Mouse (Mus musculus) cerebellum, postnatal 36 days (tissue): ENCODE data around the gene Rapgef2.
A peak's percentile ranks its signal among the peaks of the same experiment; 100 is the strongest.

Source experiments
- DNase-seq, 2 experiments: peaks; one replicate each; pipeline ENCODE4 v3.0.0; 2021 to 2022; ENCODE audit warnings: mixed read lengths in 2 of 2

Gene Rapgef2

DNA sequence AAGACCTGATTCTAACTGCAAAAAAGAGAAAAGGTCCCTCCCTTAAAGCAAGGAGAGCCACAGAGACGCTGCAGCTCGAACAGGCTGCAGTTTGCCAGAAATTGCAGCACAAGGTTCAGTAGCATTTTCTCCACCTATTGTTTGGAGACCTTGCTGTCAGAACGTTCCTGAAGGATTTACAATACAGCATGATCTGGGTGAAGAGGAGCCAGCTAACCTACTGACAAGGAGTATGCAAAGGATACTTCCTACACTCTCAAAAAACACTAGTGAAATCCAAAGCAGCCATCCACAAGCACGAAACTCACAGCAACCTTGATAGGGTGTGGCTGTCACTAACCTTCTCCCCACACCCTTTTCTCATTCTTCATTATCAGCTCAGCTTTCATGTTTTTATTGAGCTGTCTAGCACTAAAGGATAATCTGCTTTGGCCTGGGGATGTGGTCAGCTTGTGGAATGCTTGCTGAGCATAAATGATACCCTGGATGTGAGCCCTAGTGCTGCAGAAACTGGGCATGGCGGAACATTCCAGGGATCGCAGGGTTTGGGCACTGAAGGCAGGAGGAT, 124.4 kb downstream of the Rapgef2 start:
- DNase-seq = peak in 1 of 2 experiments; percentile 55

DNA sequence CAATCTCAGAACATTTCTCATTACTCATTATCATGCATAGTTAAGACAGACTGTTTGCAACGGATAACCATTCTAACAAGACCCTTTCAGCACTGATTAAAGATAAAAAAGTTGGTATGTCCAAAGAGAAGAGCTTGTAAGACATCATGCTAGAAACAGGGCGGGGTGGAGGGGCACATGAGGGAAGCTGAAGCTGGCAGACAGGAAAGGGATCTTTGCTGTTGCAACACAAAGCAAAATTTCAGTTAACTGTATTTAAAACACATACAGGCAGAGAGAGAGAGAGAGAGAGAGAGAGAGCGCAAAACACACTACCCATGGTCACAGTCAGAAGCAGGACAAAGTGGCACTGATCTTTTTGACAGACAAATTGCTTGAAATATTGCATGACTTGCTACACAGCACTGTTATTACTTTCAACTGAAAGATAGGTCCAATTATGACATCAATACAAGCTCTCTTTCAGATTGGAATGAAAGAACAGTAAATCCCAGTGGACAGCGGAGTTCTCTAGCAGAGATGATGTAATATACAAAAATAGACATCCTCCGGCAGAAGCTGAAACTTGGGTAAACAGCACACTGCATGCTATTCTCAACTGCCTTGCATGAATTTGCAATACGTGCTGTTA, 125.1 kb downstream of the Rapgef2 start:
- peak in 1 of 2 experiments; percentile 46 for DNase-seq

DNA sequence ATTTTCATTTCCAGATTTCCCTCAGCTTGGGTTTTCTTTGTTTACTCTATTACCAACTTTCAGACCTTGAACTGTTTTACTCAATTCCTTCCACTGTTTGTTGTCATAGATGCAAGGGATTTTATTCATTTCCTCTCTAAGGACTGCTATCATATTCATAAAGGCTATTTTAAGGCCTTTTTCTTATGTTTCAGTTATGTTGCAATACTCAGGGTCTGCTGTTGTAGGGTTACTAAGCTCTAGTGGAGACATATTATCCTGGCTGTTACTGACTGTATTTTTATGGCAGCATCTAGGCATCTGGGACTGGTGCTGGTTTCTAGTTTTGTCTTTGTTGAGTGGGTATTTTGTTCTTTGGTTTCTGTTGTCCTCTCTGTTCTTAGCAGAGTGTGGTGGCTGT, 128.1 kb downstream of the Rapgef2 start:
- no peak for DNase-seq

DNA sequence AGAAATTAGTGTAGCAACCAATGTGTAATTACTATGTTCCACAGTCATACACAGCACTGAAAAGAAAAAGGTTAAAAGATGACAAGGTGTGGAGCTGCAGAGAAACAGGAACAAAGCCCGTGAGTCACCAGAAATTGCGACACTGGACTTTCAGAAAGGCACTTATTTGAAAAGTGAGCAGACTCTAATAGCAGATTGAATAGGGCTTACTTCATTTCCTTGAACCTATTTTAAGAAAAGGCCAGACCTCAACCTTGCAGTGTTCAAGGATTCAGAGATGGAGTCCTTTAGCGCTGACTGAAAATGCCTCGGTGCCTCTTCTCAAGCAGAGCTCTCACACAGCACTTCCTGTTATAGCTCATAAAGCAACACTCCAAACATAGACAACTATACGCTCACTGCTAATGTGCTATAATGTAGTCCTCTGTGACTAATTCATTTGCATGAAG, 133.3 kb downstream of the Rapgef2 start:
- no peak for DNase-seq

DNA sequence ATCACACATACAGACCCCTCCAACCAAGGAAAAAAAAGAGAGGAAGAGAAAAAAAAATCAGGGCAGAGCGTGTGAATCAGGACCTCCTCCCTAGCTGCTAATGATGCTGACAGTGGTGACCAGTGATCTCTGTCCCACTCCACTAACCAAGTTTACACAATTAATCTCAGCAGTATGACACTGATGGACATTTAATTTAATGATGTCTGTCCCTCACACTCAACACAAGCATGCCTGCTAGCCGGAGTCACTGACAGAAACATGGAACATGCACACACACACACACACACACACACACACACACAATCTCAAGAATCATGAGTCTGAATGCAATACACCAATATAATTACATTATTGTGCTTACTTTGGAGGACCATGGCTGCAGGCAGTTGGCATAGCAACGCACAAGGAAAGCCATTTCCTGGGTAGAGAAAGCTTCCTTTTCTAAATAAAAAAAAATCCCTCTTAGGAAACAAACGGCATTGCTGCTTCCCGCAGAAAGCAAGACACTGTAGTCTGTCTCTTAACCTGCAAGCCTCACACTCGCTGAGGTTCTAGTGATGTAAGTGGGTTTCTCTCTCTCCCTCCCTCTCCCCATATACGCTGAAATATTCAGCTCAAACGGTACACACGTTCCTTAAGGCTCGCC, 140.8 kb downstream of the Rapgef2 start:
- peak in 1 of 2 experiments; percentile 62 for DNase-seq

DNA sequence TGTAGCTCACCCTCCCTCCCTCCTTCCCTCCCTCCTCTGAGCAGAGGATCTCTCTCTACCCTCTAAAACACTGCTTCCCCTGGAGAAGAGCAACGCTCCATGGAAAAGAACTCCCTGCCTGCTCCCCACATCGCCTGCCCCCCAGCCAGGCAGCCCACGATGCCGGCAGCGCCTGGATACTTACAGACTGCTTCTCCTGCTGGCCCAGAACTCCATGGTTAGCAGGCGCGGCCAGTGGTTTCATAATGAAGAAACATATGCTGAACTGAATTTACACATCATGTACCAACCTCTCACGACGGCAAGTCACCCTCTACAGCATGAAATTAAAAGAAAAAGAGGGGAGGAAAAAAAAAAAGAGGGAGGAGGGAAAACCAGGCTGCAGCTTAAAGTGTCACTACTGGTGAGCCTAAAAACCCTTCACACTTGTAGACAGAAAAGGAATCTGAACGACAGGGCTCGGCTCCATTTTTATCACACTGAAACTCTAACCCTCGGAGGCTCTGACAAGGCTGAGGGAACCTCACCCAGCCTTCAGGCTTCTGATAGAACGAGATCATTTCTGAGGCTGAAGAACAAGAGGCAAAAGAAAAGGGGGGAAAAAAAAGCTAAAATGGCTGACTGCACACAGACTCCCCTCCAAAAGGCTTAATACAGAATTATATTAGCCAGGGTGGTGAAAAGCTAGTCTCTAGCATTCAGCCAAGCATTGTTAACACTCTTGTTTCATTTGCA, 141.5 kb downstream of the Rapgef2 start:
- DNase-seq = peak; percentile 47 to 65

DNA sequence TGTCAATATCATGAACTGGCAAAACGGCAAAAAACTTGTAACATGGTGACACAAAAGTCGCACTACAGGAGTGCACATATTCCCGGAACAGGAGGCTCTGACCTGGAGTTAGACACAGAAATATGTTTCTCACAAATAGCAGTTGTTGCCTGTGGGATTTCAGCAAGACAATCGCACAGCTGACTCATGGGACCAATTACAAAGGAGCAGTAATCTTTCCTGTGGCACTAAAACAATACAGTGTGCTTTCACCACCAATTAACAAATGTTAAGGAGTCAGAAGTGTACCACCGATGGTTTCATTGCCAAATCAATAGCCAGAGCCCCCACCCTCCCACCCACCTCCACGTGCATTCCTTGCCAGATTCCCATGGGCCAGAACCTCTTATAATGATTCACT, 142.2 kb downstream of the Rapgef2 start:
- no peak for DNase-seq

DNA sequence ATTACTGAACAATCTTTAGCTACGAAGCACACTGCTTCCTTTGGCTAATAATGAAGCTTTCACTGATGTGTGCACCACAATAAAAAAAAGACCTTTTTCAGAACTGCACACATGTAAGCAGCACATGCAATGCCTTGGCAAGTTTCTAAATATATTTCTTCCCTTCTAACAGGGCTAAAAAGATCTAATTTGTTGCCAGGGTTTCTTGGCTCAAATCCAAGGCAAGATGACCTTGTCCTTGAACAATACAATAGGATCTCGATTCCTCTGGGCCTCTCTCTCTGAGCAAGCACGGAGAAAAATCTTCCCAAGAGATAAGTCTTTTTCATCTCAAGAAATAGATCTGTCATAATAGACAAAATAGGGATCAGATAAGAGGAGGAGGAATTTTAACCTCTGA, 147.1 kb downstream of the Rapgef2 start:
- DNase-seq = no peak

DNA sequence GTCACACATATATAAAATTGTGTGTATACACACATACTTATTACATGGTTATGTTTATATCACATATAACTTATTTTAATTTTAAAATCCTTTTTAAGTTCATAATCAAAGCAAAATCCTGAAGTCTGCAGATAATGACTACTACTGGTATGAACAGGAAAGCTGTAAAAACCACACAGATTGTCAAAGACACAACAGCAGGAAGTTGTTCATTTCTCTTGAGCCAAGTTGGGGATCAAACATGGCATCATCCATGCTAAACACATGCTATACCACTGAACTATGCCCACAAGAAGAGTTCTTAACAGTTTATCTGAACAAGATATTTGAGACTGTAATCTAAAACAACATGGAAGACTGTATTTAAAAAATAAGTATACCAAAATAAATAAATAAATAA, 147.7 kb downstream of the Rapgef2 start:
- no peak for DNase-seq

DNA sequence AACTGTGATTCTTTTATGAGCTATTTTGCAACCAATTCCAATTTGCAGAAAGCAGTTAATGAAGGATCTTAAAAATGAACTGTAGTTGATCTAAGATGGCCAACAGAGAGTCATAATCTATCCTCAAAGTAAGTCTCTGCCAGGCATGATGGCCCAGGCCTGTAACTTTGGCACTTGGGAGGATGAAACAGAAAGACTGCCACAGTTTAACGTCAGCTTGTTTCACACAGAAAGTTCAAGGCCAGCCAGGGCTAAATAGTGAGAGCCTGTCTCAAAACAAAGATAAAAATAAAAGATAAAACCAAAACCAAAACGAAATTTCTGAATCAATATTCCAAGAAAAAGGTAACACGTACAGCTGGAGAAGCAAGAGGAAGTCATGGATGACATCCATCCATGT, 155.3 kb downstream of the Rapgef2 start:
- no peak for DNase-seq

DNA sequence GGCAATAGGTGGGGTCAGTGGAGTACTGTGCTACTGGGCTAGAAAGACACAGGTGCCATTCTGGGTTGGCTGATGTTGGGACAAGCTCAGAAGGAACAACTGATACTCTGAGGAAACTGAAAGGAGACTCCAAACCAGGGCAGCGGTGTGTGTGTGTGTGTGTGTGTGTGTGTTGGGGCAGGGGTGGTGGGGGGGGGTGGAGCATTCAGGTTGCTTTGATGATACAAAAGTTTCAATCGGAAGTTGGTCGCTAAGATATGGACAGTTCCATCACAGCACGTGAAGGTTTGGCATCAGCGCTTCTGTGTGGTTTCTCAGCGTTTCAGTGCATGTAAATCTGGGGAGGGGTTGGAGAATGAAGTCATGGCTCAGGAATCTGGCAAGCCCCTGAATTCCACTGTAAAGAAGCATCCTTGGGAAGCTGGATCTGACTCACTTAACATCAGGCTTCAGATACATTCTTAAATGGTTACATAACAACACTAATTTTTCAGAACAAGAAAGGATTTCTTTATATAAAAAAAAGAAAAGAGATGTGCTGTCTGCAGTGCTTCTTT, 157.2 kb downstream of the Rapgef2 start:
- DNase-seq = no peak

DNA sequence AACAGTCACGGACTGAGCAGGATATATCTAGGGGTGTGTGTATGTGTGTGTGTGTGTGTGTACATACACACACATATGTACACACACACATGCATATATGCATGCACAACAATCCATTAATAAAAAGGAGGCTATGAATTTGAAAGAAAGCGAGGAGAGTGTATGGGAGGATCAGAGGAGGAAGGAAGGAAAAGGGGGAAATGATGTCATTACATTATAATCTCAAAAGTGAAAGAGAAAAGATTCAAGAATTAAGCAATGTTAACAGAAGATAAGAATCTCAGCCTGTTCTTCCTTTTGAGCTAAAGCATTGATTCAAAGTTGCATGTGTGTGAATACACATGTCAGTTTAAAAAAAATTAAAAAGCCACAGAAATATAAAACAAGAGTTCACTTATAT, 158.5 kb downstream of the Rapgef2 start:
- DNase-seq = no peak

DNA sequence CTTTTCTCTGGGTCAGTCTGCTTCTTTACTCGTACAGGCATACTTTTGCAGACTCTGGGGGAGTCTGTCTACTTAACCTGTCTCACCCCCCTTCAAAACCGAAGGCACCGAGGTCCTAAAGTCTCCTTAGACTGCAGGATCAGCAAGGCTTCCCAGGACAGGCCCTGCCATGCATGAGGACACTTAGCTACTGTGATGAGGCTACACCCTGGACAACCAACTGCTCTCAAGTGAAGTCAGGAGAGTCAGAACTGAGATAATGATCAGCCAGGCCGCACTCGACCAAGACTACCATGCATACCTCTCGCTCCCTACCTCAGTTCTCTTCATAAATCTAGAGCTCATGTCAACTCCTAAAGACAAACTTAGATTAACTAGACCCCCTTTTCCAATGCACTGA, 159.5 kb downstream of the Rapgef2 start:
- DNase-seq = no peak

DNA sequence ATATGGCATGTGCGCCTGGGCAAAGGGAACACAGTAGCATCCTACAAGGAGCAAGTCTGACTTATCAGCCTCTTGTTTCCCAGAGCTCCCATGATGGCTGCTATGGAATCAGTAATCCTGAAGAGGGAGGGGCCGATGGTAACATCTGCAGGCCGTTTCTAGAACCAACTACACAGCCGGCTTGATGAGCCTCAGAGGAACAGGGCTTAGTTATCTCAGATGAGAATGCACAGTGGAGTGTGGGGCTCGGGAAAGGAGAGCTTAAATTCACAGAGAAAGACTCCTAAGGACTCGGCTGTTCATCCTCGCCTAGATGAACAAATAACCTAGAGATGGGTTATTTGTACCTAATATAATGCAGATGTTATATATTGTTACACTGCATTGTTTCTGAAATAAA, 164.9 kb downstream of the Rapgef2 start:
- no peak for DNase-seq

DNA sequence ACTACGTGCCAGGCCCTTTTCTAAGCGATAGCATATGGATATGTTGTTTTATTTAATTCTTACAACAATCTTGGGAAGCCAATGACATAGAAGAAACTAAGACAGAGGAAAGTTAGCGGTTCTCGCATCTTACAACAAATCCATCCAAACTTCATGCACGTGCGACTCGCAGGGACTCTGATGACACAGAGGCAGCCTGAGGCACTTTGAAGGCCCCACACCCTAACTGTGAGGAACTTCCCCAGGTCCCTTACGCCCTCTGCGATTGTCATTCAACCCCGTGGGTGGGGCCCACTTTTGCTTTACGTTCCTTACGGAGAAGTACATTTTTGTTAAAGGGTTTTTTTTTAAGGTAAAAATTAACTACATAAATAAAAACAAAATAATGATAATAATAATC, 166.3 kb downstream of the Rapgef2 start:
- no peak for DNase-seq

DNA sequence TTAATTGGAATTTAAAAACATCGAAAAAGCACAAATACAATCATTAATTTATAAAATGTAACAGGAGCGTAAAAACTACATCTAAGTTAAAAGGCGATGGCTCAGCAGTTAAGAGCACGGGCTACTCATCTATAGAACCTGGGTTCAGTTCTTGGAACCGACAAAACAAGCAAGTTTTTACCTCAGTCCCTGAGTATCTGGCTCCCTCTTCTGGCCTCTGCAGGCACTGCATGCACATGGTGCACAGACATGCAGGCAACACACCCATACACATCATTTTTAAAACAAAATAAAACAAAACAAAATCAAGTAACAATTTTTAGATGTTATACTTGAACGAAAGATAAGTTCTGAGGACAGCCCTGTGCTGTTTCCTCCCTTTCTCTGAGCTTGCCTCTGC, 176.2 kb downstream of the Rapgef2 start:
- peak in 1 of 2 experiments; percentile 28 for DNase-seq

DNA sequence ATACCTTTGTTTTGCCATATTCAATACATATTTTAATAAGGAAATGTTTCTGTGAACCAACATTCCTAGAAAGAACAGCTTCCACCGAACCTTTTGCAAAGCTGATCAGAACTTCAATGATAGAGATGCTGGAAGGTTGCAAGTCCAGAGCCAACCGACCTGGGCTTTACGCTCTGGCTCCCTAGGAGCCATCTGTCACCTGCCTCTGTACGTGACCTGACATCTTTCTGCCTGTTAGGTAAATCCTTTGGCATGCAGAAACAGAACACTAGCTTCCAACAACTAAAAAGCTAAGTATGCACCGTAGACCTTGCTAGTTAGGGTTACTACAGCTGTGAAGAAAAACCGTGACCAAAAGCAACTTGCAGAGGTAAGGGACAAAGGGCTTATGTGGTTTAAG, 178.1 kb downstream of the Rapgef2 start:
- peak; percentile 39 to 50 for DNase-seq

DNA sequence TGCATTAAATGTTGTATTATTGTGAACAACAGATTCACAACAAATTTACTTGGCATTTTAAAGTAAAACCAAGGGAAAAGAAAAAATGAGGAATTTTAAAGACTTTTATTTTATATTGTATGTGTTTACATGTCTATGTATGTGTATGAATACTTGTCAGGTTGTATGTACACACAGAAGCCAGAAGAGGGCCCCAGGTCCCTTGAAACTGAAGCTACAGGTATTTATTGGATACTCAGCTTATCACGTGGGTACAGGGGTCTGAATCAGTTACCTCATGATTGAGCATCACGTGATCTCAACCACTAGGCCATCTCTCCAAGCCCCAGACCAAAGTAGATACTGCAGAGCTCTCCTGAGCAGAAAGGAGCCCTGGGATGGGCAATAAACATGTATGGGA, 180.0 kb downstream of the Rapgef2 start:
- no peak for DNase-seq

DNA sequence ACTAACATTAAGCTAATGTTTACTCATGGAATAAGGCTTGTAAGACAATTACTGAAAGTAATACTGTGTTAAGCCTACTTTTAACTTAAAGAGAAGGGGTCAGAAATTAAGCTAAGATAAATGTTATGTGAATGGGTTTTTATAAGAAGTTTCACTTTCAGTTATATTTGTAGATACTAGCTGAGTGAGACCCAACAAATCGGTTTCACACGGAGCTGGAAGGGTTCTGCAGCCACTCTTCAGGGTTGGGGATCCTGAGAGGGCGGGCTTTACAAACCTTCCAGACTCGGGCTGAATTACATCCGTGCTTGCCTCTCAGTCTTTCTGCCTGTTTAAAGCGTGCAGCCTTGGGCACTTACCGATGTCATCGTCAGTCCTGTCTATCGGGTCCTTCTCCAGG, 182.7 kb downstream of the Rapgef2 start:
- DNase-seq = no peak

DNA sequence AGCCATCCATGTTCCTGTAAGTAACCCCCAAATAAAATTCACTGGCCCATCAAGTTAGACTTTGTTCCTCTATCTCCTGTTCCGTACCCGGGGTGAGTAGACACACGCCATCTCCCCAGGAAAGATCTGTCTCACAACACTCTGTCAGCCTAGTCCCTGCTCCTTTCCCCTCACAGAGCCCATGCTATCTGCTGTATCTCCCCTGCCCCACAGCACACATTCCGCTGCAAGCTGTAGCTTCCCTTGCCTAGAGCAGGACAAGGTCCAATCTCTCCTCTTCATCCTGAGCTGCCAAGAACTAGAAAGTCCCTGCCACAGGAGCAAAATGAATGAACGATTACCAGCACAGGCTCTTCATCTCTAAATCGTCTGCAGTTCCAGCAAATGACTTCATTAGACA, 184.6 kb downstream of the Rapgef2 start:
- DNase-seq = no peak

DNA sequence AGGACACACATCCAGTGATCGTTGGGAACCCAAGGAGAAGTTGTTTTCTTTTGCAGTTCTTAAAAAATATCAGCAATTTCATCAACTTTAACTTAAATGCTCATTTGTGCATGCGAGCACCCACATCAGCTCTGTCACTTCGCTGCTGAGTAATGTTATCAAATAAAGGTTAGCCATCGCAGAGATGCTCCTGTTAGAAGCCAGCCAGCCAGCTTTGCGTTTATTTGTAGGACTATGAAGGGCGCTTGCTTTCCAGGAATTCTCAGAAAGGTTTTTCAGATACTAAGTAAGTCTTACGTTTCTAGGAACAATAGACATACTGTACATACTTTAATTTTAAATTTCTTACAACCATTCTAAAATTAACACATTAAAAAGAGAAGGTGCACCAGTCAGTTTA, 185.5 kb downstream of the Rapgef2 start:
- no peak for DNase-seq

DNA sequence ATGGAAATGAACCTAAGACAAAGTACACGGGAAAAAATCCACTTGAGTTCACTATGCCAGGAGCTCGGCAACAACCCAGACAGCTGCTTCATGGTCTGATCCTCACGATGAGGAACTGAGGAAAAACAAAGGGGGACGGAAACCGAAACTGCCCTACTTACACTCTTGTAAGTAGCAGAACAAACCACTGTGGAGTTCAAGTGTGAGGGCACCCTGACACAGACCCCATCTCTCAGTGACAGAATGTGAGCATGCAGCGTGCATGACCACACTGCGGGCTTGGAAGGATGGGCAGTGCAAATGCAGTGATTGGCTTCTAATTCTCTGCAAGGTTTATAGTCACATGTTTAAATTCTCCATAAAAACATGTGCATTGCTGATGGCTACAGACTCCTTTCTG, 197.2 kb downstream of the Rapgef2 start:
- no peak for DNase-seq

DNA sequence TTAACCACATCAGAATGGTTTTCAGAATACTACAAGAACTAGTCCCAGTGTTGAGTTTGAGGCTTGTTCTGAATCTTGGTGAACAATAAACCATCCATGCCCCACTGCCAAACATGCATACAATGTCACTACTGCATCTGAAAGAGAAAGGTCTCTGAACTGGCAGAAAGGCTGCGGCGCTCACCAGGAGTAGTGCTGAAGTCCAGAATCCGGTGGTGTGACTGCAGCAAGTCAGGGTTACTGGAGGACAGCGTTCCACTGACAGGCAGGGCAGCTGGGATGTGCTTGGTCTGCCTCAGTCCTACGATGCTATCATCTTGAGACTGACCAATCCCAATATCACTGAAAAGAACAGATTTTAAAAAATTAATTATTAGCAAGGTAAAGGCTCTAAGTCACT, 197.9 kb downstream of the Rapgef2 start:
- DNase-seq = no peak

DNA sequence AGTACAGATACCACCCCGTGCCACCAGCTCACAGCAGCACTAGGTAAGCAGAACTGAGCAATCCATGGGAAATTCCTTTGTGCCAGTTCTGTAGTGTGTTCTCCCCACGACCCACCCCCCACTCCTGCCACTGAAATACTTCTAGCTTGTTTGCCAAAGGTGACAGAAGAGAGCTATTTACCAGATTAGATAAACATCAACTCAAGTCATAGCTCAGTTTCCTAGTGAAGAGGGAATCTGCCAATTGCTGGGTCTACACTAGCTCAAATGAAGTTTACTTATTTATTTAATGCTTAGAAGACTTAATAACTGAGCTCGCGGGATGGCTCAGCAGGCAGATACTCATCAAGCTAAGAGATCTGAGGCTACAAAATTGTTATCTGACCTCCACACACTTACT, 200.0 kb downstream of the Rapgef2 start:
- no peak for DNase-seq
